Mouse (Mus musculus) kidney, adult 8-10 months (tissue): ENCODE measurements around the gene Rpl32.

ENCODE experiments used
- DNase-seq, 2 experiments: peaks; one replicate each; pipeline ENCODE4 v3.0.0; 2022

The Rpl32 gene

GRCm38 (mm10) chr6:115764179-115764578, 44.4 kb downstream of the Rpl32 start:
- peak; percentile 55 to 65 for DNase-seq

- no peak for DNase-seq
These were observed 46.4 kb downstream of the Rpl32 start, which contains the start of gene Tmem40 for GRCm38 (mm10) chr6:115761995-115762756. Tmem40 (minus strand) TSS chr6:115762410.

- no peak for DNase-seq
These were observed 47.6 kb downstream of the Rpl32 start for GRCm38 (mm10) chr6:115760982-115761381.

- DNase-seq: no peak
These were observed 48.4 kb downstream of the Rpl32 start for GRCm38 (mm10) chr6:115760137-115760536.

GRCm38 (mm10) chr6:115759461-115759860, 49.1 kb downstream of the Rpl32 start:
- DNase-seq: peak in 1 of 2 experiments; percentile 15

GRCm38 (mm10) chr6:115758981-115759435, 49.5 kb downstream of the Rpl32 start:
- DNase-seq: no peak

GRCm38 (mm10) chr6:115755536-115755935, 53.0 kb downstream of the Rpl32 start:
- DNase-seq: no peak
